Mouse (Mus musculus): ENCODE results near the gene Amer3. TPM values are rescaled to one million over a fixed set of nuclear protein-coding genes. Genes with fewer than 3 reads are reported as not detected.

Gene Amer3
- polyA plus RNA-seq (2014; fragmentation: Illumina TruSeq; extraction: RNeasy Lipid Tissue Mini Kit (QIAGEN cat#74804); ENCODE audit: low read depth, low replicate concordance): not detected

GRCm38 (mm10) chr1:34578851-34579781 lies at the start of gene Amer3:
Gene Amer3, plus strand, starts transcription at chr1:34579657.

GRCm38 (mm10) chr1:34535043-34535698 lies 44.3 kb upstream of the Amer3 start, which contains the start of gene Cfc1:
Gene Cfc1, plus strand, starts transcription at chr1:34535648.

GRCm38 (mm10) chr1:34560843-34561242 lies 18.6 kb upstream of the Amer3 start, which contains the start of gene Prss40:
Gene Prss40, minus strand, starts transcription at chr1:34560943.

Other genes starting within 250 kb of the Amer3 start
- 22.2 TPM for gene Ccdc115, start 140.0 kb upstream of the Amer3 start, polyA plus RNA-seq (2014; fragmentation: Illumina TruSeq; extraction: RNeasy Lipid Tissue Mini Kit (QIAGEN cat#74804); ENCODE audit: low read depth, low replicate concordance)
- 13.7 TPM for gene Imp4, start 139.8 kb upstream of the Amer3 start, polyA plus RNA-seq (2014; fragmentation: Illumina TruSeq; extraction: RNeasy Lipid Tissue Mini Kit (QIAGEN cat#74804); ENCODE audit: low read depth, low replicate concordance)
- gene Ptpn18, start 119.9 kb upstream of the Amer3 start, polyA plus RNA-seq (2014; fragmentation: Illumina TruSeq; extraction: RNeasy Lipid Tissue Mini Kit (QIAGEN cat#74804); ENCODE audit: low read depth, low replicate concordance): 6.1 TPM
- not detected for gene Prss39, start 81.2 kb upstream of the Amer3 start, polyA plus RNA-seq (2014; fragmentation: Illumina TruSeq; extraction: RNeasy Lipid Tissue Mini Kit (QIAGEN cat#74804); ENCODE audit: low read depth, low replicate concordance)
- gene Cfc1, start 44.0 kb upstream of the Amer3 start, polyA plus RNA-seq (2014; fragmentation: Illumina TruSeq; extraction: RNeasy Lipid Tissue Mini Kit (QIAGEN cat#74804); ENCODE audit: low read depth, low replicate concordance): not detected
- not detected for gene Prss40, start 18.7 kb upstream of the Amer3 start, polyA plus RNA-seq (2014; fragmentation: Illumina TruSeq; extraction: RNeasy Lipid Tissue Mini Kit (QIAGEN cat#74804); ENCODE audit: low read depth, low replicate concordance)

Data from heart, adult 10 weeks (tissue).